Mouse (Mus musculus) cerebellum, adult 9-11 months (tissue): ENCODE data around the gene Mipol1.
"Not testable (repeated sequence)": the region's sequence is repeated elsewhere in the genome, so short reads cannot be mapped to it uniquely, and the experiment has no call there.

ENCODE experiments used
- DNase-seq: peaks from one replicate; pipeline ENCODE4 v3.0.0; 2022

The Mipol1 gene

DNA sequence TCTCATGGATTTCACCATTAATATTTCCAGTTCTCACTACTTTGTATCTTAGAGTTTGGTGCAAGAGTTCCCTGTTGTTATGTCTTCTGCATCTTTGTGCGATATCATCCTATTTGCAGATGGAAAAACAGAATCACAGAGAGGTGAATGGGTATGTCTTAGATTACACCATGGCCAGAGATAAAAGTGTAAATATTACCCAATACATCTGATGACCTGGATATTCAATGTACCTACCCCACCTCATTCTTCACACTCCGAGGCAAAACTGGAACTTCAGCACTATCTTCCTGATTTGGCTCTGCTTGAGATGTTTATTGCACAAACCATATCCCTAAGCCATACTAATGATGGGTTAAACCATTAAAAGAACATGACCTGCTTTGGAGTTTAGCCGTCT is 198.0 kb downstream of the Mipol1 start:
- no peak for DNase-seq

DNA sequence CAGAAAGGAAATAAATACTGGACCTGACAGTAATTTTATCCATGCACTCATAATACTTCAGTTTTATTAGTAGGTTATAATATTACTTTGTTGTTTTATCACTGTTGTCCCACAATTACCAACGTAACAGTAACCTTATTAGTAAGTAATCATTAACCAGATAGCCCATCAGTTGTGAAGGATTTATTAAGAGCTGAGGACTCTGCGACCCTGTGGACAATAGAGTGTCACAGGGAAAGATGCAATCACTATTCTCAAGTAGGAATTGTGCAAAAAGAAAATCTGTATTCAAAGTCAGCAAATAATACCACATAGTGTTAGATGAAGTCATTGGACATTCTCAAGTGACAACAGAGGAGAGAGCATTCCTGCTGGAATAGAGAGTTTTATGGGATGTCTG is 198.5 kb downstream of the Mipol1 start:
- DNase-seq = no peak

DNA sequence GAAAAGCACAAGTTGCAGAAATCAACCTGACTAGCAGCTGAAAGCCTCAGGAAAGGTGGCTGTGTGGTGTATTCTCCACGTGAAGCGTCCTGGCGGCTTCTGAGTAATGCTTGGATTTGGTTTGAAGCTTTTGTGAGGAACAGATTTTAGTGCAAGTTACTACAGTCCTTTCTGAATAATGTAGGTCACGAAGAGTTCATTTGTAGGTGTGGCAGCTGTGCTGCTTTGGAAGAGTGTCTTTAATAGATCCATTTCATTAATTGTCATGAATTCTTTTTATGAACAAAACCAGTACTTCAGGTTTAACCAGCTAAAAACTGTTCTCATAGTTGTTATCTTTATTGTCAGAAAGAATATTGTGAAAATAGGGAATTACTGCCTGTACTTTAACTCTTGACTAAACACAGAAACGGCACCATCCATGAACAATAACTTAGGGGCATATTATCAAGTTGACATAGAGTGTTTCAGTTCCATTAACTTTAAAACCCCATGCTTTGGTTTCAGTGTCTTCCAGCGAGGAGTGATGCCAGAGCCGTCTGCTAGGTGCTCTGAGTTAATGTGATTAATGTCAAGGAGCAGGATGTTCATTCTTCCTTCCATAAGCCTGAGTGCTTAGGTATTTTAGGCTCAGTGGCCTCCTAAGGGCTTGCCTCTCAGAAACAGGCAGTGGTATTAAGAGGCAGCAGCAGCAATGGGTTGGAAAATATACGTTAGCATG is 206.9 kb downstream of the Mipol1 start:
- DNase-seq = not testable (repeated sequence)

DNA sequence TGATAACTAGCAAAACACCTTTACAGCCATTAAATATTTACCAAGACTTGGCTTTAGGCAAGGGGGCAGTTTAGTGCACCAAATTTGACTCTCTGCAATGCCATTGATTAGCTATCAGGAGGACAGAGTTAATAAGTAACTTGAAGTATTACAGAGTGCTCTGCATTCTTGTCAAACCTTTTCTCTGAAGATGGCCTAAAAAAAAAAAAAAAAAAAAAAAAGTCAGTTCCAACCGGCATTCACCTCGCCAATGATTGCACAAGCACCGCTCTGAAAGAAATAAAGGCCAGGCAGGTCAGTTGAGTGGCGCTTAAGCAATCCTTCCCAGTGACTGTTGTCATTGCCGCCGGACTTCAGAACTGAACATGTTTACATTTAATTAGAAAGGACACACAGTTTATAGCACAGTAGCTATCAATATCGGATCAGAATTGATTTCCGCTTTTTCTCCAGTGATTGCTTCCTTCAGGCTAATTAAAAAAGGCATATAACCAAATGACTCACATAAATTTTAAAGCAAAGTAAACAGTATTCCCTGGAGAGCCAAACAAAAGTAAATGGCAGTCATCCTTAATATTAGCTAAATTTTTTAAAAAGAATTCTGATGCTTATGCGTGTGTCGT is 214.2 kb downstream of the Mipol1 start:
- no peak for DNase-seq

GRCm38 (mm10) chr12:57447331-57447730 is 217.1 kb downstream of the Mipol1 start:
- no peak for DNase-seq

DNA sequence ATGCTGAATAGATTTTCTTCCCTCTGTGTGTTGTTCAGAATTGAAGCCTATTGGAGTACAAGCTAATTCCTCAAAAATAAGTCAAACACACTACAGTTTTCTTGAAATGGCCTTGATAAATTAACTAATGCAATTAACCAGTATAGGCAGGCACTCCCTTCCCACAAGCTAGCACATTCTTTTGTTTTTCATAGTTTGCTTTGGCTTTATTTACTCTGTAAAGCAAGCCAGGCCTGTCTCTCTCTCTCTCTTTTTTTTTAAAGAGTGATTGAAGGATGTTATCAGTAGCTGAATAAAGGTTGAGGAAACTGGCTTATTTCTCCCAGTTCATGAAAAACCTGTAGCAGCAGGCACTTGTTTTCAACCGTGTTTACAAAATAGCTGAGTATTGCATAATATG is 219.1 kb downstream of the Mipol1 start:
- no peak for DNase-seq

- no peak for DNase-seq
Measured at GRCm38 (mm10) chr12:57450017-57450583, 219.9 kb downstream of the Mipol1 start.

DNA sequence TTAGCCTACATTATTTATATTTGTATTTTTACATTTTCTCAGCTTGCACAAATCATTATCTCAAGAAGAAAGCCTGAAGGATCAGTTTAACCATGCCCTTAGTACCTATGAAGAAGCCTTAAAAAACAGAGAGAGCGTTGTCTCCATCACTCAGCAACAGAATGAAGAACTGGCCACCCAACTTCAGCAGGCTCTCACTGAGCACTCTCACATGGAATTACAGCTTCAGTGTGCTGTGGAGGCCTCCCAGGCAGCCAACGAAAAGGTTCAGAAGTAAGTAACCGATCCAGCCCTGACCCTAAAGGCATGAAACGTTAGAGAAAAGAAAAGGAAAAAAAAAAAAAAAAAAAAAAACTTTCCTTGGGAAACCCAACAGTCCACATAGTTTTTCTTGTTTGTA is 226.7 kb downstream of the Mipol1 start:
- no peak for DNase-seq

- DNase-seq = no peak
Measured at GRCm38 (mm10) chr12:57457339-57457738, 227.1 kb downstream of the Mipol1 start.

GRCm38 (mm10) chr12:57464520-57465334 is 234.5 kb downstream of the Mipol1 start:
- no peak for DNase-seq

GRCm38 (mm10) chr12:57471786-57472185 is 241.6 kb downstream of the Mipol1 start:
- DNase-seq = no peak

DNA sequence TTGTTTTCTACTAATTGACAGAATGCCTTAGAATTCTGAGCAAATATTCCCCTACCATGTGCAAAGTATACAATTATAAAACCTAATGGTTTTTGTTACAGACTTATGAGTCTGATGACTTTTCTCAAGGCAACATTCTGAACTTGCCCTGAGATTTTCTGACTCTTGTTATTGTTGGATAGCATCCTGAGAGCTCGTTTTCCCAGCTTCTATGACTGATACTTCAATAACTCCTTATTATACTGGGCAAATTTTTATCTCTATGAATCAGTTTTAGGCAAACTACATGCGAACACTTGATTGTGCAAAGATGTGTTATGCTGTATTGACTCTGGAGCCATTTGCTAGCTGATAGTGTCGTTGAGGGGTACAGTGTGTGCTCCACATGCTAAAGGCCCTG is 246.6 kb downstream of the Mipol1 start:
- no peak for DNase-seq

DNA sequence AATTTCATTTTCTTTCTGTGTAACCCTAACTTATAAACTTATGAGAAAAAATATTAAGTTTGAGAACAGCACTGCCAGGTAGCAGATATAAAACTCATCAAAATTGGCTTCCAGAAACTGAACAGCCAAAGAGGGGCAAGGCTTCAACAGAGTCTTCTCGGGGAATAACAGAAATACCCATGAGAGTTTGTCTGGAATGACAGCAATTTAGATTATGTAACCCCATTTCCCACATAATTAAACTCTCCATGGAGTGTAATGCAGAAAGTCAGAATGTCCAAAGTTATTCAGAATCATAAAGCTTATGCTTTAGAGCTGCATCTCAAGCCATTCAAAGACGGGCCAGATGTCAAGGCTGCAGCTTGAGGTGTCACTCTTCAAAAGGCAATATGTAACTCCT is 251.6 kb downstream of the Mipol1 start:
- no peak for DNase-seq

- no peak for DNase-seq
Measured at GRCm38 (mm10) chr12:57496347-57497119, 266.3 kb downstream of the Mipol1 start.

- DNase-seq = no peak
Measured at GRCm38 (mm10) chr12:57500246-57500645, 270.0 kb downstream of the Mipol1 start.

DNA sequence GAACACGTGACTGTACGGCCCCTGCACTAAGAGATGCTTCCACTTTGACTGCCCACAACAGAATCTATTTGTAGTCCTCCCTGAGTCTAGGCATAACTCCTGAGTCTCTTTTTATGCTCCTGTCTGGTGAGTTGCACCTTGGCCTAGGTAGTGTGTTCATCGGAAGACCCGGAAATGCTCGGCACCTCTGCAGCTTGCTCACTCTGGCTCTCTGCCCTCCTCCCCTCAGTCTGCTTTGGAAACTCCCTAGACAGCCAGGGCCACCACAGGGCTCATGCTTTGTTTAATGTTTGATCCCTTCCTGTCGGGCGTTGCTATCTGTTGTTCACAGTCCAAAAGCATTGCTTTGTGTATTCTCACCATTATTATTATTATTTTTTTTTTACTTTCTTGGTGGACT is 275.1 kb downstream of the Mipol1 start:
- no peak for DNase-seq

- no peak for DNase-seq
Measured at GRCm38 (mm10) chr12:57508938-57509337, 278.7 kb downstream of the Mipol1 start.

DNA sequence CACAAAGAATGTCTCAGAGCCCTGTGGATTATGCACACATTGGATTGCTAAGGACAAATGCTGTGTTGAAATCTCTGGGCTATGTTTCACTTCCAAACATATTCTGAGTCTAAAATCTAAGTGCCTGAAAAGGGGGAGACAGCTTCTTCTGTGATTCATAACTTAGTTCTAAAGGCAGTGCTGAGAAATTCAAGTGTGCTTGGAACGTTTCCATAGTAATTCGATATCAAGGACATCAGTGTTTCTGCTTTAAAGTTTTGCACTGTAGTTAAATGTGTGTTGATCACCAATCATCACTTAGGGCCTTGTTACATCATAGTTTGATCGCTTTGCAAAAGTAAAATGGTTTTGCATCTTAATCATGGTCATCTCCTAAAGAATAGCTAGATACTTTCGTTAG is 279.5 kb downstream of the Mipol1 start:
- DNase-seq = no peak

GRCm38 (mm10) chr12:57511127-57511526 is 280.9 kb downstream of the Mipol1 start:
- DNase-seq = no peak

DNA sequence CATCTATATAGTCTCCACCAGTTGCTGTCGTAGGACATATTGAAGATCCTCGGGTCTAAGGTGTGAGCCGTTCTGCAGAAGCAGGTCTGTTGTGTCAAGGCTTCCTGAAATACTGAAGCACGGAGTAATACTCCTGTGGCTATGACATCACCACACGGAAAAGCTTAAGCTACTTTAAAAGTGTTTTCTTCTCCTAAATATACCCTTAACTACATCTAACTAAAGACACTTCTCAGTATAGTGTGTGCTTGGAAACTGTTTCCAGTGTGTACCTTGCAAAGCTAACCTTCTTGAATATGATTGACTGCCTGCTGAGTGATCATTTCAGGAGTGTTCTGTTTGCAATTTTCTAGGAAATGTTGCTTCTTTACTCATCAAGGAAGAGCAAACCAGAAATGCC is 281.3 kb downstream of the Mipol1 start:
- DNase-seq = no peak

DNA sequence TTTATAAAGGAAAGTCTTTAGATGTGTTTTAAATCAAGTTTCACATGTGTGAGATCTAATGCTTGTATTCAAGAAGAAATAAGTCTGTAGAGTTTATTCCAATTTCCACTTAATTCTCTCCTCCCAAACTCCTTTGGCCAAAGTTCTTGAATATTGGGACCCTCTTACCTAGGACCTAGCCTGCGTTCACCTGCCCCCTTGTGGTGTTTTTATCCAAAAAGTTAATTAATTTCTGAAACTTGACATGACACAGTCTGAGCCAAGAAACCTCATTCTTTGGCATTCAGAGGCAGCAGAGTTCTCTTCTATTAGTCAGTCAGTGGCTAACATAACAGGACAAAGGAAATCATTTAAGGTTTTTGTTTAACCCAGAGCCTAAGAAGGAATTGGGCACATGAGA is 284.3 kb downstream of the Mipol1 start:
- DNase-seq = no peak

DNA sequence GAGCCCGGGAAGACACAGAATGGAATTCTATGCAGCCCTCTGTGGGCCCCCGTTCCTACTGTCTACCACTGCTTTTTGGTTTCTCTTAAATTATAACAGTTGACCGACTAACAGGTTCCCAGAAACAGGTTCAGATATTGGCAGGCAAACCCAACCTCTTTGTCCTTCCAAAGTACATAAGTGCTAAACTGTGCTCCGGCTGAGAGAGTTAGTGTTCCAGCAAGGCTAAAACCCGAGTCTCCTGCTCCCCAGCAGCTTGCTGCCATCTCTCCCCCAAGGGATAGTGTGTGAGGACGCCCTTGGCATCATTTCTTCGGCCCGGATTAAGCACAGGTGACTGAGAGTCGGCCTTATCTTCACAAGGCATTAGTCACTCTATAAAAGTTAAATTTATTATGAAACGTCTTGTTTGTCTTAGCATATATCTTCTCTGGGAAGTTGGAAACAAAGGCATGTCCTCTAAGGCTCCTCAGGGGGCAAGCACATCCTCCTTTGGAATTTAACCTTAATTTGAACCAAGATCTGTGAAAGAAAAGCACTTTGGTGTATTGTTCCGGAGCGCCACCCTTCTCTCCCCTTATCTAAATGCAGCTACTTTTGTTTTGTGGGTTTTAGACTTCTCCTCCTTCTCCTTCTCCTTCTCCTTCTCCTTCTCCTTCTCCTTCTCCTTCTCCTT is 285.6 kb downstream of the Mipol1 start:
- no peak for DNase-seq
